Mouse (Mus musculus) brain, embryonic 14.5 days (tissue): ENCODE measurements around the gene Sptb.

Source experiments
- CTCF ChIP-seq: fragments of 200-500 bp; IDR thresholded peaks from 2 replicates; pipeline ENCODE4 v1.5.1; 2012; ENCODE audit warnings: inconsistent platforms, mild to moderate bottlenecking, moderate library complexity, borderline replicate concordance; ENCODE audit not compliant: insufficient read depth, insufficient read length; ENCODE audit errors: extremely low read depth
- POLR2A ChIP-seq: fragments of 200-500 bp; IDR thresholded peaks from 2 replicates; pipeline ENCODE4 v1.6.1; 2012; ENCODE audit warnings: mild to moderate bottlenecking, inconsistent platforms, borderline replicate concordance; ENCODE audit not compliant: poor library complexity, insufficient read depth, insufficient read length, severe bottlenecking; ENCODE audit errors: extremely low read depth

DNA sequence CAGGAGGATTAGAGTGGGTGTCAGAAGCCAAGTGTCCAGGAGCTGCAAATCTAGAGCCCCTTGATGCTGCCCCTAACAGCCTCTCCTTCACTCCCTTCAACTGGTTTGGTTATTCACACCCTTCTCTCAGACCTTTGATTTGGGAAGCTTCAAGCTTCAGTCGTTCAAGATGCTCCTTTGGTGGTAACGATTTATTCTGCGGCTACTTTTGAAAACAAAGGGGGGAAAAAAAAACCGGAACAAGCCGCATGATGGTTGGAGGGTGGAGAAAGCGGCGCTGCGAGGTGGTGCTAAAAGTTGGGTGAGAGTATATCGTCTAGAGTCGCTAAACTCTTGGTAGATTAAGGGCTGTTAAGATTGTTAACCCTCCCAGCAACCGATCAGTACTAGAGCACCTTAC lies 176.1 kb downstream of the Sptb start:
- no peak for TF ChIP-seq CTCF
- no peak for TF ChIP-seq POLR2A
